Mouse (Mus musculus) bone marrow macrophage, adult 2 months (primary cell): ENCODE measurements around the gene Snapc4.

Experiments used
- CTCF ChIP-seq: IDR thresholded peaks from 2 replicates; pipeline ENCODE4 v1.5.1; 2012; ENCODE audit warnings: low read depth, mild to moderate bottlenecking, low read length, moderate library complexity
- POLR2A ChIP-seq: IDR thresholded peaks from 2 replicates; pipeline ENCODE4 v1.6.1; 2012; ENCODE audit warnings: mild to moderate bottlenecking, low read depth, low read length, borderline replicate concordance

GRCm38 (mm10) chr2:26356678-26357077, 23.8 kb downstream of the Snapc4 start:
- no peak for TF ChIP-seq CTCF
- no peak for TF ChIP-seq POLR2A
